Mouse (Mus musculus): ENCODE measurements around the gene Prkce. TPM values are rescaled to one million over a fixed set of nuclear protein-coding genes. Genes with fewer than 3 reads are reported as not detected.

The Prkce gene
- 5.3 and 5.8 TPM in 2 replicates for polyA plus RNA-seq (2016; fragmentation: Nextera tagmentation; extraction: Ambion mirVana)

DNA sequence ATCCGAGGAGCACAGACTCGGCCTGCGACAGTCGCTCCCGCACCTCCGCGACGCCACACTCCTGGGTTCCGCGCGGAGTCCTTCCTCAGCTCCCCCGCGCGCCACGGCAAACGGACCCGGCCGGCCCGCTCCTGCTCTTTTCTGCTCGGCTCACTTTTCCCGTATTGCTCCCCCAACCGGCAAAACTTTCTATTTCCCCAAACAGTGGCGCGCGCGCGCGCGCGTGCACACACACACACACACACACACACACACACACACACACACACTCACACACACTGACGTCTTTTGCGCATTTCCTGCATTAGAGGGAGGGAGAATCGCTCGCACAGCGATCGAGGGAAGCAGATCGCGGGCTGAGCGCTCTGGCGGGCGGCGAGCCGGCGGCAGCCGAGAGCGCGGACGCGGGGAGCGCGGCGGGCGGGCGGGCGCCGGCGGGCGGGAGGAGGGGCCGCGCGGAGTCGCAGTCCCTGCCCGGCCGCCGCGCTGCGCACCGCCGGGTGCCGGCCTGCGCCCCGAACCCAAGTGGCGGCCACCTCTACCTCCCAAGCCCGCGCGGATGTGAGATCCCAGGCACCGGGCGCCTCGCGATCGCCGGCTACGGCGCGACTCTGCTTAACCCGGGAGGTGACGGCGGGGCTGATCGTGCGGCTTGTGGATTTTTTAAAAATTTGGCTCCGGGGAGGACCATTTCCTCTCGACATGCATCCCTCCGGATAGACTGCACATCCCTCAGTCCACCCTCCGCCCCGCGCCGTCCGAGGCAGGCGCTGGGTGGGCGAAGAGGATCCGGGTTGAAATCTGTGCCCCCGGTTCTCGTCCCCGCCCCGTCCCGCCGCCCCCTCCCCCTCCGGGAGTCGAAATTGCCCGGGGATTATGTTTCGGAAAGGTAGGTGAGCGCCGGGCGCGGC, at the start of gene Prkce:
TSS of gene Prkce (plus strand) at position 466 of the 911 bp plus-strand sequence.
- ATAC-seq (ENCODE audit: low FRiP score, low read depth) = peak; percentile 77
- H3K36me3 ChIP-seq = no peaks in the 10 kb centered on the region
- under 1% methylated on average over 100 of the region's 115 CpGs for WGBS

DNA sequence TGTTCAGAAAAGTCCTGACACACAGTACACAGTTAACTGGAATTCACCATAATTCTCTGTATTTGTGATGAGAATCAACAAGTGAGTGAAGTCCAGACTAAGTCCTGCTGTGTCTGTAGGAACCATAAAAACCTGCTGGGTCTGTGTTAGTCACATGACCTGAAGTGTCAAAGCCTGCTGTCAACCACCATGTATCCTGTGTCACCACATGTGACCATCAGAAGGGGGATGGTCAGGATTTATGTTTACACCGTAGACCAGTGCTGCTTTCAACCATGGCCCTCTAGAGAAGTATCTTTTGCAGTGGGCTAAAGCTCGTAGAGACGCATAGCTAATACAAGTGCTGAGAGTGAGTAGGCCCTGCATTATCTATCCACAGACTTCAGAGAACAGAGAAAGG, 44.4 kb upstream of the Prkce start:
- Histone ChIP-seq H3K27ac (replicated peaks) (no peak overlapping the region), H3K9me3 (no peaks in the 10 kb centered on the region), H3K36me3 (peaks cover 39% of the 10 kb centered on the region), H3K4me1 (no peaks in the 10 kb centered on the region), H3K4me3 (no peak overlapping the region), H3K27me3 (no peaks in the 10 kb centered on the region), H3K9ac (replicated peaks) (no peak overlapping the region), H3K4me2 (replicated peaks) (no peak overlapping the region)
- WGBS = 98% methylated on average over 3 of the region's 3 CpGs
- ATAC-seq (ENCODE audit: low FRiP score, low read depth) = no peak

More for the DNA sequence above, at the start of gene Prkce:
- Histone ChIP-seq H3K9ac (replicated peaks) (peak within 1 kb of the TSS; percentile 73), H3K4me1 (peaks cover 26% of the 10 kb centered on the region), H3K27ac (replicated peaks) (peak within 1 kb of the TSS; percentile 85), H3K4me3 (peak within 1 kb of the TSS; percentile 69), H3K4me2 (replicated peaks) (peak within 1 kb of the TSS; percentile 95), H3K27me3 (peaks cover 46% of the 10 kb centered on the region), H3K9me3 (no peaks in the 10 kb centered on the region)

DNA sequence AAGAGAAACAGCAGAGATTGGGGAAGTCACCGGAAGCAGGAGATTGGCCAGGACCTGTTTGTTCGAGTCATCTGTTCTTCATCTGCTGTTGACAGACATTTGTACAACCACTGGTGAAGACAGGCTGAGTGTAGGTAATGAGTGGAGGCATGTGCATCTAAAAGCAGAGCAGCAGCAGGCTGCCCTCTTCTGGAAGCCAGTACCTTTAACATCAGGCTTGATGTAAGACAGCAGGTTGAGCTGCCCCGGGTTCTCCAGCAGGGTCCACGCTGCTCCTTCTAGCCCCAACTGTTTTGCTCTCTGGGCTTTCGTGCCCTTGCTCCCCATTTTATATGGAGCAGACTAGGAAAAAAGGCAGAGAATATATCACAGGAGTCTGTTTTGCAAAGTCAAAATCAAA, 41.7 kb upstream of the Prkce start:
- H3K4me1 ChIP-seq = no peaks in the 10 kb centered on the region
- no peak overlapping the region for H3K27ac ChIP-seq (replicated peaks)
- 89% methylated on average over 5 of the region's 5 CpGs for WGBS
- no peak overlapping the region for H3K4me3 ChIP-seq
- ATAC-seq (ENCODE audit: low FRiP score, low read depth) = no peak
- peaks cover 50% of the 10 kb centered on the region for H3K36me3 ChIP-seq
- H3K4me2 ChIP-seq (replicated peaks) = no peak overlapping the region
- H3K9me3 ChIP-seq = no peaks in the 10 kb centered on the region
- H3K9ac ChIP-seq (replicated peaks) = no peak overlapping the region
- H3K27me3 ChIP-seq = no peaks in the 10 kb centered on the region

DNA sequence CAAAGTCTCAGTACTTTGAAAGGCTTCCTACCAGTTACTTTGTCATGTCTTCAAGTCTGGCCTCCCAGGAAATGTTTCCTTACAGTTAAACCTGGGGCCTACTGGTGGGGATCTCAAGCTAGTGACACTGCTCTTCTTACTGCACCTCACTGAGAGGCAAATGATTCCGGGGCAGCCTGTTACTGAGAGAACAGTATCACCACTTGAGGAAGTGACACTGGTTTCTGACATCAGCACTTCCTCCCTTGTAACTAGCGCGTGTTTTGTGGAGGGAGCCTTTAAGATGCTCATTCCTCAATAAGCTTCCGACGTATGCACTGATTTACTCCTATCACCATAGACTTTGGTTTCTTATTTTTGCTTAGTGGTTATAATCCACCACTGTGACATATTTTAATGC, 39.4 kb upstream of the Prkce start:
- WGBS = 94% methylated on average over 5 of the region's 5 CpGs
- Histone ChIP-seq H3K36me3 (peaks cover 45% of the 10 kb centered on the region), H3K9me3 (no peaks in the 10 kb centered on the region), H3K4me2 (replicated peaks) (no peak overlapping the region), H3K4me3 (no peak overlapping the region), H3K9ac (replicated peaks) (no peak overlapping the region), H3K27ac (replicated peaks) (no peak overlapping the region), H3K4me1 (no peaks in the 10 kb centered on the region), H3K27me3 (no peaks in the 10 kb centered on the region)
- ATAC-seq (ENCODE audit: low FRiP score, low read depth) = no peak

DNA sequence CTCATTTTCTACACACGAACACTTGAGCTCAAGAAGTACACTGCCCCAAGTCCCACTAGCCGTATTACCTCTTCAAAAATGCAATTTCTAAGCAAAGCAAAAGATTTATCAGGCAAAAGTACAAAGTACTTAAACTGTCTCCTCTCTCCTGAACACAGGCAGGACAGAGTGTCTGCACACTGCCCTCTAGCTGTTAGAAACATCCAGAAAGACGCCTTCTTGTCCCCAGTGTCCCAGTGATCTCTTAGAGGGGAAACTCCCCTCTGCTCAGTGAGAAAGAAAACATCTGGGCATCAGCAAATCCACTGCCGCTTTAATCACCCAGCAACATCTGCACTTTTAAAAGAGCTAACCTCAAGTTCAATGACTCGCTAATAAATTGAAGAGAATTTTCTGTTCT, 35.1 kb upstream of the Prkce start:
- WGBS = 81% methylated on average over 5 of the region's 5 CpGs
- Histone ChIP-seq H3K9ac (replicated peaks) (no peak overlapping the region), H3K9me3 (no peaks in the 10 kb centered on the region), H3K4me2 (replicated peaks) (no peak overlapping the region), H3K36me3 (peaks cover 60% of the 10 kb centered on the region), H3K27me3 (no peaks in the 10 kb centered on the region), H3K4me3 (no peak overlapping the region), H3K4me1 (no peaks in the 10 kb centered on the region), H3K27ac (replicated peaks) (no peak overlapping the region)
- no peak for ATAC-seq (ENCODE audit: low FRiP score, low read depth)

DNA sequence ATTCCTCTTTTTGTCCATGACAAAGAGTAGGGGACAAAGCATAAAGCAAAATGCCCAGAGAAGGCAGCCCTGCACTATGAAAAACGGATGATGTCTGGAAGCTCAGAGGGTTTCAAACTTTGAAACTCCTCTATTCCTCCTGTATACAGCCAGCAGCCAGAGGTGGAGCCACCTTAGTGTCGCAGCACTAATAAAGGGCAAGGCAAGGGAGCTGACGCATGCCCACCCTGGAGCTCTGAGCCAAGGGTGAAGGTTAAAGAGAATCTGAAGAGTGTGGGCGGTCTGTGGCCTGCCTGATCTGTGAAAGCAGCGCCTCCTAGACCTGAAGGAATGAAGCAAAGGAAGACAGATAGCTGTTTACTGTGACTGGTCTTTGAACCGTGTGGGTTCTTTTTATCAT, 33.1 kb upstream of the Prkce start:
- Histone ChIP-seq H3K9me3 (no peaks in the 10 kb centered on the region), H3K27me3 (no peaks in the 10 kb centered on the region), H3K4me1 (no peaks in the 10 kb centered on the region), H3K9ac (replicated peaks) (no peak overlapping the region), H3K4me2 (replicated peaks) (no peak overlapping the region), H3K4me3 (no peak overlapping the region), H3K27ac (replicated peaks) (no peak overlapping the region), H3K36me3 (peaks cover 60% of the 10 kb centered on the region)
- WGBS = 91% methylated on average over 6 of the region's 6 CpGs
- ATAC-seq (ENCODE audit: low FRiP score, low read depth) = no peak

DNA sequence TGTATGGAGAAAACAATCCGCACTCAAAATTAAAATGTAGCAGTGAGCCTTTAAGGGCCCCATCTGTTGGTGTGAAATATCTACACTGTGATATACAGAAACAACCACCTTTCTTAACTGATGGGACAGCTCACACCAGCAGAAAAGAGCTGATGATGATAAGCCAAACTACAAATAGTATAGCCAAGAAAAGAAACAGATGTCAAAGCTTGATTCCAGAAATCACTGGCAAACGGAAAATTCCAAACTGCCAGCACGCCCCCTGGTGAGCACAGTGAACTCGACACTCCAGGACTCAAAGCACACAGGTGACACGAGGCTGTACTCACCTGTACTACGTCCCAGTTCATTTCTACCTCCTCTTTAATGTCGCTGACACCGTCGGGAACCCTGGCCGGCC, 31.8 kb upstream of the Prkce start:
- H3K27ac ChIP-seq (replicated peaks) = no peak overlapping the region
- H3K27me3 ChIP-seq = no peaks in the 10 kb centered on the region
- H3K9ac ChIP-seq (replicated peaks) = no peak overlapping the region
- peaks cover 65% of the 10 kb centered on the region for H3K36me3 ChIP-seq
- no peak overlapping the region for H3K4me2 ChIP-seq (replicated peaks)
- no peaks in the 10 kb centered on the region for H3K4me1 ChIP-seq
- H3K9me3 ChIP-seq = no peaks in the 10 kb centered on the region
- no peak for ATAC-seq (ENCODE audit: low FRiP score, low read depth)
- WGBS = 80% methylated on average over 10 of the region's 10 CpGs
- H3K4me3 ChIP-seq = no peak overlapping the region

DNA sequence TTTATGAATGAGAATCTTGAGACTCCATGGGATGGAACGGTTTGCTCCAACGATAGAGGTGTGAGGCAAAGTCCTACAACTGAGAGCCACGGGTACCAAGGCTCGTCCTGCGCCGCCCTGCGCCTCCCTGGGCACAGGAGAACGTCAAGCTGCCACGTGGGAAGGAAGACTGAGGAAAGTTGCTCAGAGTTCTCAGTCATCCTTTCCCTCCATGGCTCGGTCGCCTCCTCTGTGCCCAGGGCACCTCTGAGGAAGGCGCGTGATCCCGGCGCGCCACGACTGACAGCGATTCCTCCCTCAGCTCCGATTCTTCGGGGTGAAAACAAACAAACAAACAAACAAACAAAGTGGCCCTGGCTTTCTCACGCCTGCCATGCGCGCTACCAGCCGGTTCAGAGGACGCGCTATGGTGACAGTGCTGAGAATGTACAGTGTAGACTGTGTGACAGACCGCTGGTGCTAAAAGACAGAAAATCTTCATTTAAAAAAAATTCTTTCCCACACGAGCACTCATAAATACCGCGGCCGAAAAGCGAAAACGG, 23.0 kb upstream of the Prkce start:
- peak overlapping the region; percentile 76 for H3K9ac ChIP-seq (replicated peaks)
- H3K27me3 ChIP-seq = no peaks in the 10 kb centered on the region; the same call in 1 of the 2 replicates
- peak overlapping the region; percentile 98 for H3K4me2 ChIP-seq (replicated peaks)
- WGBS = under 1% methylated on average over 33 of the region's 33 CpGs
- H3K4me1 ChIP-seq = peaks cover 12% of the 10 kb centered on the region
- peak overlapping the region; percentile 76 for H3K4me3 ChIP-seq
- H3K27ac ChIP-seq (replicated peaks) = peak overlapping the region; percentile 46; the same call in 1 of the 2 replicates
- ATAC-seq (ENCODE audit: low FRiP score, low read depth) = peak; percentile 87
- peaks cover 12% of the 10 kb centered on the region for H3K36me3 ChIP-seq
- H3K9me3 ChIP-seq = no peaks in the 10 kb centered on the region

DNA sequence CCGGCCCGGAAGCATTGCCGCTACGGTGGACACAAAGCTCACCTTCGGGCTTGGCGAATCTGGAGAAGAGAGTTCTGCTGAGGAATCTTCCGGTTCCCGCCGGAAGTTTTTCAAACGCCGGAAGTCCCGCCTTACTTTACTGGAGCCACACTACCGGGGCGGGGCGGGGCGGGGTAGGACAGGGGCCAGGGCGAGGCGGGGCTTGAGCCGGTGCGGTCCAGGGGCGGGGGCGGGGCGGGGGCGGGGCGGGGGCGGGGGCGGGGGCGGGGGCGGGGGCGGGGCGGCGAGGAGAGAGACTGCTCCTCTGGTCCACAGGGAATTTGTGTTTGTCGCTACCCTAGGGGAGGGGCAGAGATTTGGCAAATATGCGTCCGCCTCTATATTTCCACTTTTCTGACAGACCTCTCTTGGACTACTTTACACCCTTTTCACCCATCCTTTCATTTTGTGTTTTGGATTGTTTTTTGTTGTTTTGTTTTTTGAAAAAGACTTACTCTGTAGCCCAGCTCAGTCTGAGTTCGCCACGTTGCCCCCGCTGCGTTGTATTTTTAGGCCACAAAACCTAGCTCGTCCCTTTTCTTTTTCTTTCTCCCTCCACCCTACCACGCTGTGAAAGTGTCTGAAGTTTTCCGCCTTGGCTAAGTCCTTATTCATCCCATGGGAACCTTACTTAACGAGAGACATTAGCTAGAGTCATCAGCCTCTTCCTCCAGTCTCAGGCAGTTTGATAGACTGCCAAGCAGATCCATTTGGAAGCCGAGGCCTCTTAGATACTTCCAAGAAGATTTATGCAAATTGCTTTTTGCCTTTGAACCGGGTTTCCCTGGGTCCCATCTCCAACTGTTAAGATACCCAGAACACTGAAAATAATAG, 22.3 kb upstream of the Prkce start, which contains the start of gene Srbd1:
TSS of gene Srbd1 (minus strand) at position 97 of the 873 bp plus-strand sequence.
- Histone ChIP-seq H3K4me3 (peak within 1 kb of the TSS; percentile 76), H3K27me3 (no peaks in the 10 kb centered on the region; the same call in 1 of the 2 replicates), H3K9ac (replicated peaks) (peak within 1 kb of the TSS; percentile 76), H3K9me3 (no peaks in the 10 kb centered on the region), H3K4me1 (peaks cover 12% of the 10 kb centered on the region), H3K4me2 (replicated peaks) (peak within 1 kb of the TSS; percentile 98), H3K27ac (replicated peaks) (peak within 1 kb of the TSS; percentile 46; the same call in 1 of the 2 replicates), H3K36me3 (peaks cover 5% of the 10 kb centered on the region)
- ATAC-seq (ENCODE audit: low FRiP score, low read depth) = peak; percentile 96
- WGBS = 1% methylated on average over 28 of the region's 45 CpGs

DNA sequence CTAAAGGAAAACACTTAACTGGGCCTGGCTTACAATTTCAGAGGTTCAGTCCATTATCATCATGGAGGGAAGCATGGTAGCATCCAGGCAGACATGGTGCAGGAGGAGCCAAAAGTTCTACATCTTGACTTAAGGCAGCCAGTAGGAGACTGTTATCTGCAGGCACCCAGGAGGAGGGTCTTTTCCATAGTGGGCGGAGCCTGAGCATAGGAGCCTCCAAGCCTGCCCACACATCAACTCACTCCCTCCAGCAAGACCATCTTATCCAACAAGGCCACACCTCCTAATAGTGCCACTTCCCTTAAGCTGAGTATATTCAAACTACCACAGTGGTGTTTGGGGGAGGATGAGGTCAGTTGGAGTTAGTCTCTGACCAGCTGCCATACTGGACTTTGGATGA, 17.9 kb upstream of the Prkce start:
- H3K27me3 ChIP-seq = no peaks in the 10 kb centered on the region; the same call in 1 of the 2 replicates
- 95% methylated on average over 1 of the region's 1 CpGs for WGBS
- H3K9me3 ChIP-seq = no peaks in the 10 kb centered on the region
- no peak overlapping the region for H3K4me3 ChIP-seq
- H3K4me2 ChIP-seq (replicated peaks) = no peak overlapping the region
- H3K9ac ChIP-seq (replicated peaks) = no peak overlapping the region
- no peak for ATAC-seq (ENCODE audit: low FRiP score, low read depth)
- H3K4me1 ChIP-seq = 0 out of 2 replicates have a peak, but pooled peaks cover 4% of the 10 kb centered on the region
- H3K36me3 ChIP-seq = no peaks in the 10 kb centered on the region
- H3K27ac ChIP-seq (replicated peaks) = no peak overlapping the region

DNA sequence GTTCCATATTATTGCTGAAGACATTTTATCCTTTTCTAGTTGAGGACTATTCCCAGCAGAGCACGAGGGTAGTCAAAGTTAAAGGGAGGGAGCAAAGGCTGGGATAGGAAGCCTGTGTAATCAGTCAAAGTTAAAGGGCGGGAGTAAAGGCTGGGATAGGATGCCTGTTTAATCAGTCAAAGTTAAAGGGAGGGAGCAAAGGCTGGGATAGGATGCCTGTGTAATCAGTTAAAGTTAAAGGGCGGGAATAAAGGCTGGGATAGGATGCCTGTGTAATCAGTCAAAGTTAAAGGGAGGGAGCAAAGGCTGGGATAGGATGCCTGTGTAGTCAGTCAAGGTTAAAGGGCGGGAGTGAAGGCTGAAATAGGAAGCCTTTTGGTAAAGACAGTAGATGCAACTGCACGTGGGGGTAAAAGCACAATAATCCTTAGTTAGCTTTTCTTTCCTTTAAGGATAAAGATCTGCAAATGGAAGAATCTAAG, 16.7 kb upstream of the Prkce start:
- 0 out of 2 replicates have a peak, but pooled peaks cover under 1% of the 10 kb centered on the region for H3K4me1 ChIP-seq
- peak overlapping the region; percentile 17; the same call in 1 of the 2 replicates for H3K4me2 ChIP-seq (replicated peaks)
- 13% methylated on average over 5 of the region's 5 CpGs for WGBS

More for the DNA sequence above, 16.7 kb upstream of the Prkce start:
- H3K36me3 ChIP-seq = no peaks in the 10 kb centered on the region
- no peak overlapping the region for H3K9ac ChIP-seq (replicated peaks)
- H3K27me3 ChIP-seq = no peaks in the 10 kb centered on the region; the same call in 1 of the 2 replicates
- no peak overlapping the region for H3K4me3 ChIP-seq
- no peaks in the 10 kb centered on the region for H3K9me3 ChIP-seq
- peak; percentile 94 for ATAC-seq (ENCODE audit: low FRiP score, low read depth)
- H3K27ac ChIP-seq (replicated peaks) = no peak overlapping the region

Measured in midbrain, embryonic 12.5 days (tissue).